In genomic region chr17:70791596-70792275, GRCm38 (mm10) we compare ENCODE assay signal across 19 mouse cellular contexts.
A peak's percentile ranks its signal among the peaks of the same experiment; 100 is the strongest.
DNase-seq lines count a peak whose midpoint lies in the region; ATAC-seq lines count a peak whose summit lies in the region.
"Had no signal": no experiment of that assay in that cellular context is flagged by ENCODE, and none has a peak within 500 bp of the region (broad histone marks: within the 10 kb centered on the region; RNA-seq: fewer than 3 reads in every experiment).

No protein-coding gene starts in this region.

- no peak overlapping the region for H3K4me3 ChIP-seq in forebrain, embryonic 16.5 days (replicated peaks; ENCODE audit: low read length)
- H3K4me3 ChIP-seq in forebrain, embryonic 12.5 days (replicated peaks) = no peak overlapping the region
- no peak overlapping the region for H3K4me3 ChIP-seq in limb, embryonic 10.5 days
- H3K4me3 ChIP-seq: erythroblast, embryonic 14.5 days; neural tube, embryonic 13.5 days had no signal

- no peak overlapping the region for H3K9ac ChIP-seq in forebrain, embryonic 16.5 days (replicated peaks; ENCODE audit: low read depth, low read length)
- H3K9ac ChIP-seq in forebrain, embryonic 12.5 days = no peak overlapping the region
- H3K9ac ChIP-seq: hindbrain, embryonic 14.5 days; liver, postnatal 0 days; neural tube, embryonic 13.5 days had no signal

- H3K36me3 ChIP-seq in forebrain, embryonic 16.5 days (ENCODE audit: control insufficient read depth, insufficient read depth) = no peaks in the 10 kb centered on the region
- no peaks in the 10 kb centered on the region for H3K36me3 ChIP-seq in forebrain, embryonic 12.5 days (replicated peaks)
- H3K36me3 ChIP-seq in limb, embryonic 10.5 days = no peaks in the 10 kb centered on the region

- no peaks in the 10 kb centered on the region for H3K27me3 ChIP-seq in forebrain, embryonic 16.5 days (replicated peaks; ENCODE audit: control insufficient read depth, insufficient read depth, low read length)
- H3K27me3 ChIP-seq in forebrain, embryonic 12.5 days = no peaks in the 10 kb centered on the region
- no peaks in the 10 kb centered on the region for H3K27me3 ChIP-seq in limb, embryonic 10.5 days (ENCODE audit: low read depth, poor library complexity, severe bottlenecking)
- H3K27me3 ChIP-seq: neural tube, embryonic 13.5 days had no signal

- WGBS in forebrain, embryonic 16.5 days = 63% methylated on average over 9 of the region's 9 CpGs
- 83% methylated on average over 9 of the region's 9 CpGs for WGBS in forebrain, embryonic 12.5 days
- WGBS in limb, embryonic 10.5 days = 85% methylated on average over 9 of the region's 9 CpGs

- 0 out of 2 replicates have a peak, but pooled peaks have one; percentile 49 for ATAC-seq in forebrain, embryonic 16.5 days
- no peak for ATAC-seq in forebrain, embryonic 12.5 days (ENCODE audit: low FRiP score)
- ATAC-seq: intestine, embryonic 16.5 days; liver, postnatal 0 days had no signal

- H3K4me1 ChIP-seq in forebrain, embryonic 16.5 days (replicated peaks; ENCODE audit: control insufficient read depth, insufficient read depth, low read length) = peaks cover 14% of the 10 kb centered on the region
- peaks cover 15% of the 10 kb centered on the region for H3K4me1 ChIP-seq in forebrain, embryonic 12.5 days
- peaks cover 10% of the 10 kb centered on the region; the same call in 1 of the 2 replicates for H3K4me1 ChIP-seq in limb, embryonic 10.5 days

- peak; percentile 43 for DNase-seq in ovary, adult 18-20 months (ENCODE audit: low spot score)
- DNase-seq in ovary, postnatal 36 days (ENCODE audit: low spot score) = no peak
- DNase-seq in cerebellum, adult 8-10 months = peak; percentile 17
- no peak for DNase-seq in limb, embryonic 10.5 days (ENCODE audit: low spot score)
- DNase-seq in left cerebral cortex, adult 9 months (ENCODE audit: low spot score in 2 of 2) = no peak
- DNase-seq: adrenal gland, postnatal 14 days; heart, postnatal 14 days; kidney, postnatal 10 days; liver; liver, postnatal 0 days; right cerebral cortex, postnatal 25 days; thymus, postnatal 36 days had no signal

- H3K9me3 ChIP-seq in forebrain, embryonic 16.5 days (ENCODE audit: control insufficient read depth, low read length) = no peaks in the 10 kb centered on the region
- no peaks in the 10 kb centered on the region for H3K9me3 ChIP-seq in forebrain, embryonic 12.5 days
- H3K9me3 ChIP-seq in limb, embryonic 10.5 days (replicated peaks) = no peaks in the 10 kb centered on the region
- H3K9me3 ChIP-seq: neural tube, embryonic 13.5 days had no signal

- no peak overlapping the region for H3K4me2 ChIP-seq in forebrain, embryonic 16.5 days (ENCODE audit: low read length)
- H3K4me2 ChIP-seq in forebrain, embryonic 12.5 days = no peak overlapping the region
- H3K4me2 ChIP-seq: heart, embryonic 11.5 days; hindbrain, embryonic 14.5 days; neural tube, embryonic 13.5 days had no signal

- H3K27ac ChIP-seq in forebrain, embryonic 16.5 days (ENCODE audit: low read length) = peak overlapping the region; percentile 8; the same call in 1 of the 2 replicates
- no peak overlapping the region for H3K27ac ChIP-seq in forebrain, embryonic 12.5 days
- no peak overlapping the region for H3K27ac ChIP-seq in limb, embryonic 10.5 days
- H3K27ac ChIP-seq: hindbrain, embryonic 14.5 days; neural tube, embryonic 13.5 days had no signal

Comparison
In these comparisons a context has a peak if more than half of its experiments do, and no peak if none do; other contexts are left out.
1. DNase-seq: peak in ovary, adult 18-20 months (single experiment) and cerebellum, adult 8-10 months (single experiment); none in ovary, postnatal 36 days (single experiment), limb, embryonic 10.5 days (single experiment) and left cerebral cortex, adult 9 months (0 of 2).